Mouse (Mus musculus) adrenal gland, postnatal 14 days (tissue): ENCODE results near the gene Mia2. TPM values are rescaled to one million over a fixed set of nuclear protein-coding genes. Genes with fewer than 3 reads are reported as not detected.
"Not testable (repeated sequence)": the region's sequence is repeated elsewhere in the genome, so short reads cannot be mapped to it uniquely, and the experiment has no call there.

Experiments
- DNase-seq: peaks from one replicate; pipeline ENCODE4 v3.0.0; 2021; ENCODE audit warnings: mixed read lengths
- microRNA-seq, 2 experiments: library from miRNA; unstranded; fragments of <30 nt; microRNA quantifications; one replicate each; pipeline ENCODE4 v1.2.0; 2021
- total RNA-seq: library from RNA; stranded (reverse); gene quantifications from 2 replicates; pipeline ENCODE4 v1.2.3, GENCODE M21; 2021

The Mia2 gene
- total RNA-seq, 1 experiment from 2014 or later: 106 TPM

- no peak for DNase-seq
Observed at GRCm38 (mm10) chr12:59238434-59238833, 142.8 kb downstream of the Mia2 start.

GRCm38 (mm10) chr12:59241031-59241430 lies 145.4 kb downstream of the Mia2 start:
- DNase-seq: not testable (repeated sequence)

Small RNA genes within 50 kb of the gene (microRNA-seq; reads per million reads assigned to microRNA genes)
- 0 reads per million in 2 experiments for gene Gm27284

Other genes with a start within 250 kb of the Mia2 start
- gene Sec23a, start 83.8 kb upstream of the Mia2 start, total RNA-seq: 45.1 and 46.4 TPM in 2 replicates
- 9.0 and 9.6 TPM in 2 replicates for gene Gemin2, start 82.4 kb upstream of the Mia2 start, total RNA-seq
- 87.3 and 90.0 TPM in 2 replicates for gene Trappc6b, start 34.3 kb upstream of the Mia2 start, total RNA-seq
- gene Pnn, start 28.9 kb upstream of the Mia2 start, total RNA-seq: 54.1 and 60.2 TPM in 2 replicates
- gene Fbxo33, start 123.9 kb downstream of the Mia2 start, total RNA-seq: 26.1 and 29.1 TPM in 2 replicates